Mouse (Mus musculus) left cerebral cortex, postnatal 10 days (tissue): ENCODE results near the gene Agap2. TPM values are rescaled to one million over a fixed set of nuclear protein-coding genes. Genes with fewer than 3 reads are reported as not detected.
"Not testable (repeated sequence)": the region's sequence is repeated elsewhere in the genome, so short reads cannot be mapped to it uniquely, and the experiment has no call there.

Experiments
- DNase-seq, 2 experiments: peaks; one replicate each; pipeline ENCODE4 v3.0.0; 2021 to 2022; ENCODE audit warnings: low spot score in 2 of 2, mixed read lengths in 1 of 2; ENCODE audit errors: extremely low spot score in 1 of 2
- intact Hi-C: fragments of 180-260 bp; cut with DNase I; formaldehyde crosslinking; loops from one replicate; pipeline ENCODE4 v1.15.1; 2025
- total RNA-seq, 2 experiments: library from RNA; stranded (reverse); gene quantifications; 2 replicates each; pipeline ENCODE4 v1.2.3; 2021

Gene Agap2
- total RNA-seq, 2 experiments from 2014 or later = 558 to 572 TPM

GRCm38 (mm10) chr10:127122018-127122417, 46.9 kb downstream of the Agap2 start:
- intact Hi-C loops = loop anchor here (2.0 kb wide), 1 partner anchor 43 kb away; the partner anchor contains the start of gene B4galnt1

DNA sequence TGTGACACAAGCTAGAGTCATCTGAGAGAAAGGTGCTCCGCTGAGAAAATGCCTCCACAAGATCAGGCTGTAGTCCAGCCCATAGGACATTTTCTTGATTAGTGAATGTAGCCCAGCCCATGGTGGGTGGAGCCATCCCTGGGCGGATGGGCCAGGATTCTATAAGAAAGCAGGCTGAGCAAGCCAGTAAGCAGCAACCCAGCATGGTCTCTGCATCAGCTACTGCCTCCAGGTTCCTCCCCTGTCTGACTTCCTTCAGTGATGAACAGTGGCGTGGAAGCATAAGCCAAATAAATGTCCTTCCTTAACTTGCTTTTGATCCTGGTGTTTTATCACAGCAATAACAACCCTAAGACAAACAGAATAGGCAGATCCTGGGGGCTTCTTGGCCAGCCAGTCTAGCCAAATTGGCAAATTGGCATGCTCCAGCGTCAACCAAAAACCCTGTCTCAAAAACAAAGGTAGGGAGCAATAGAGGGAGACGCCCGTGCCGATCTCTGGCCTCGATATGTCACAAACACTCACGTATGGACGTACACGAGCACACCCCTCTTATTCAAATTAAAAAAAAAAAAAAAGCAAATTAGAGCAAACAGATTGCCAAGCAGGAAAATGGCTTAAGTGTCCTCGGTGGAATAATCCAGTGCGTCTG, 47.8 kb downstream of the Agap2 start:
- intact Hi-C loops = loop anchor here (2.0 kb wide), 1 partner anchor 42 kb away; the partner anchor contains the start of gene B4galnt1
- no peak for DNase-seq

More at GRCm38 (mm10) chr10:127122018-127122417, 46.9 kb downstream of the Agap2 start:
- no peak for DNase-seq

- intact Hi-C loops = loop anchor here (2.0 kb wide), 1 partner anchor 41 kb away; the partner anchor contains the start of gene B4galnt1
- DNase-seq = peak; percentile 67 to 75
Measured at GRCm38 (mm10) chr10:127123436-127123805, 48.3 kb downstream of the Agap2 start.

GRCm38 (mm10) chr10:127125210-127126001, 50.3 kb downstream of the Agap2 start:
- DNase-seq = peak in 1 of 2 experiments; percentile 52
- intact Hi-C loops = no loop called here

- no peak for DNase-seq
- intact Hi-C loops = no loop called here
Measured at GRCm38 (mm10) chr10:127126579-127126978, 51.5 kb downstream of the Agap2 start.

- intact Hi-C loops = no loop called here
- DNase-seq = no peak
Measured at GRCm38 (mm10) chr10:127127711-127128279, 52.7 kb downstream of the Agap2 start.

- intact Hi-C loops = no loop called here
- no peak for DNase-seq
Measured at GRCm38 (mm10) chr10:127129431-127129830, 54.3 kb downstream of the Agap2 start.

- DNase-seq = no peak
- intact Hi-C loops = no loop called here
Measured at GRCm38 (mm10) chr10:127132469-127132868, 57.4 kb downstream of the Agap2 start.

DNA sequence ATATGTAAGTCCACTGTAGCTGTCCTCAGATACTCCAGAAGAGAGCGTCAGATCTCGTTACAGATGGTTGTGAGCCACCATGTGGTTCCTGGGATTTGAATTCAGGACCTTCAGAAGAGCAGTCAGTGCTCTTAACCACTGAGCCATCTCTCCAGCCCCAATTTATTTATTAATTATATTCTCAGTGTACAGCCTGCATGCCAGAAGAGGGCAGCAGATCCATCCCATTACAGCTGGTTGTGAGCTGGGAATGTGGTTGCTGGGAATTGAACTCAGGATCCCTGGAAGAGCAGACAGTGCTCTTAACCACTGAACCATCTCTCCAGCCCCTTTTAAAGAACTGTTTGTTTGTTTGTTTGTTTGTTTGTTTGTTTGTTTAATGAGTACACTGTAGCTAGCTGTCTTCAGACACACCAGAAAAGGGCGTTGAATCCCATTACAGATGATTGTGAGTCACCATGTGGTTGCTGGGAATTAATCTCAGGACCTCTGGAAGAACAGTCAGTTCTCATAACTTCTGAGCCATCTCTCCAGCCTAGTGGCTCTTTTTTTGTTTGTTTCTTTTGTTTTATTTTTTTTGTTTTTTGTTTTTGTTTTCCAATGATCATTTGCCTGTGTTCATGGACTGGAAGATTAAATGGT, 59.4 kb downstream of the Agap2 start:
- intact Hi-C loops, DNase-seq: not testable (repeated sequence)

DNA sequence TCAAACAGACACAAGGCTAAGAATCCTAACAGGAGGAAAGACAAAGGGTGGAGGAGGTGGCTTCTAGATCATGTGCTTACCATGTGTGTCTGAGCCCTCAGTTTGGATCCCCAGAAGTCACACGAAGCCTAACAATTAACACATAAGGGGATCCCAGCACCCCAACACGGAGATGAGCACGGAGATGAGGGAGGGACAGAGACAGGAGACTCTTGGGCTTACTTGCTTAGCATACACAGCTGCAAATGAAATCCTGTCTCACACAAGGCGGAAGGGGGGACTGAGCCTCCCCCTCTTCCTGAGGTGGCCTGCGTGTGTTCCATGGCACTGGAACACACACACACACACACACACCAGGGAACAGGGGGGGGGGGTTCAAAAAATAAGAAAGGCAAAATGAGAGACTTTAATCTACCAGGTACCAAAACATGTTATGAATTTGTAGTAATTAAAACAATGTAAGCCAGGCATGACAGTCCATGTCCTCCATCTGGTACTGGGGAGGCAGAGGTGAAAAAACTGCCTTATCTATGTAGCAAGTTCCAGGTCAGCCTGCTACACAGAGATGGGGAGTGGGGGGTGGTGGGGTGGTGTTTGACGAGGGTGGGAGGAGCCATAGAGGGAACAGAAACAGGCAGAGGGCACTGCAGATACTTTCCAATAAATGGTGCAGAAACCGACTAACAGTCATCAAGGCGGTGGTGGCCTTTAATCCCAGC, 60.2 kb downstream of the Agap2 start:
- intact Hi-C loops = no loop called here
- no peak for DNase-seq

GRCm38 (mm10) chr10:127136510-127136909, 61.4 kb downstream of the Agap2 start:
- no peak for DNase-seq
- intact Hi-C loops = no loop called here

DNA sequence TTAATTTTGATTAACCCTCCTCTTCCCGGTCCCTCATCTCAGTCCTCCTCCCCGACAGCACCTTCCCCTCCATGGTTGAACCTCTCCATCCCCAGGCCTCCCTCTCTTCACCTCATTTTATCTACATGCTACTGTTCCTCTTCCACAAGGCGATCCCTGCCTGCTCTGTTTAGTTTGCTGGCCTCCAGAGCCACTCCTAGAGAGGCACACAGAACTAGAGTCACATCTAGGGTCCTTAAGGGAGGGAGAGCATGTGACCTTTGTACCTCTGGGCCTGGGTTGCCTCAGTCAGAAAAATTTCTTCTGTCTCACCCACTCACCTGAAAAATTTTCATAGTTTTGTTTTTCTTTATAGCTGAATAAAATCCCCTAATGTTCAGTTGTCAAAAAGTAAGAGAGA, 62.8 kb downstream of the Agap2 start:
- intact Hi-C loops = no loop called here
- no peak for DNase-seq

DNA sequence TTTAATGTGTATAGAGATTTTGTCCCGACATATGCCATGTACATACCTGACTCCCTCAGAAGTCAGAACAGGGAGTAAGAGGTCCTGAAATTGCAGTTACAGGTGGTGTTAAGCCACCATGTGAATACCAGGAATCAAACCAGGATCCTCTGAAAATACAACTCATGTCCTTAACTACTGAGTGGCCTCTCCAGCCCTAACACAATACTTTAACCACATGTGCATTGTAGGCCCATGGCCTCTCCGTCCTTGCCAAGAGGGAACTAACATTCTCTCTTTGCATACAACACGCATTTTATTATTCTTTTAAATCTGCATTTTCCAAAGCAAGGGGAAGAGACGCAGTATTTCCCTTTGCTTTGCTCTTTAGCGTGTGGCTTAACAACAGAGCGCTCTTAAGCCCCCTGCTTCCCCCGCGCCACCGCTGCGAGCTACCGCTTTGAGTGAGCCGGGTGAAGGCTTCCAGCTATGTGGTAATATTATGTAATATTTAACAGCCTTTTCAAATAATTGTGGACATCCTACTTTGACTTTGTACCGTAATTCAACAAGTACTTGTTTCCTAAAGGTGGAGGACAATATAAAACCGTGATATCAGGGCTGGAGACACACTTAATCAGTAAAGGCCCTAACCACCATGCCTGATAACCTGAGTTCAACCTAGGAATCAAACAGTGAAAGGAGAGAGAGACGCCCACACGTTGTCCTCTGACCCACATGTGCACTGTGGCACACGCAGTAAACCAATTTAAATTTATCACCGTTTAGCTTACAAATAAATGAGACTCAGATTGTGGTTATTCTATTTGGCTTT, 63.5 kb downstream of the Agap2 start:
- intact Hi-C loops = no loop called here
- no peak for DNase-seq

- DNase-seq = no peak
- intact Hi-C loops = no loop called here
Measured at GRCm38 (mm10) chr10:127140971-127141370, 65.9 kb downstream of the Agap2 start.

- intact Hi-C loops = no loop called here
- DNase-seq = no peak
Measured at GRCm38 (mm10) chr10:127141500-127141899, 66.4 kb downstream of the Agap2 start.
